Mouse (Mus musculus) WW6 (cell line): ENCODE results near the gene Efcab11.

Experiments
- DNase-seq: peaks from one replicate; pipeline ENCODE4 v3.0.0-alpha.2; 2013; ENCODE audit warnings: low read depth, low spot score

Efcab11 gene

GRCm38 (mm10) chr12:99884269-99885261, at the start of gene Efcab11, which contains the start of gene Tdp1:
Gene Efcab11, minus strand, starts transcription at chr12:99884439.
Gene Tdp1, plus strand, starts transcription at chr12:99884517.
- peak; percentile 67 for DNase-seq

- DNase-seq = no peak
These were observed 49.4 kb upstream of the Efcab11 start for GRCm38 (mm10) chr12:99933630-99934029.

- no peak for DNase-seq
These were observed 48.0 kb upstream of the Efcab11 start for GRCm38 (mm10) chr12:99932245-99932644.

- no peak for DNase-seq
These were observed 44.9 kb upstream of the Efcab11 start for GRCm38 (mm10) chr12:99929160-99929559.

GRCm38 (mm10) chr12:99928311-99928710, 44.1 kb upstream of the Efcab11 start:
- DNase-seq = no peak

GRCm38 (mm10) chr12:99923703-99924102, 39.5 kb upstream of the Efcab11 start:
- DNase-seq = no peak

- no peak for DNase-seq
These were observed 38.9 kb upstream of the Efcab11 start for GRCm38 (mm10) chr12:99923131-99923606.

GRCm38 (mm10) chr12:99921045-99921444, 36.8 kb upstream of the Efcab11 start:
- peak; percentile 13 for DNase-seq

GRCm38 (mm10) chr12:99919636-99920035, 35.4 kb upstream of the Efcab11 start:
- DNase-seq = no peak

GRCm38 (mm10) chr12:99917800-99918427, 33.7 kb upstream of the Efcab11 start:
- no peak for DNase-seq

- DNase-seq = no peak
These were observed 27.2 kb upstream of the Efcab11 start for GRCm38 (mm10) chr12:99911466-99911865.

- DNase-seq = no peak
These were observed 20.3 kb upstream of the Efcab11 start for GRCm38 (mm10) chr12:99904537-99904936.

GRCm38 (mm10) chr12:99902867-99903370, 18.7 kb upstream of the Efcab11 start:
- no peak for DNase-seq

GRCm38 (mm10) chr12:99901973-99902866, 18.0 kb upstream of the Efcab11 start:
- no peak for DNase-seq

GRCm38 (mm10) chr12:99899991-99900390, 15.8 kb upstream of the Efcab11 start:
- no peak for DNase-seq

- no peak for DNase-seq
These were observed 14.1 kb upstream of the Efcab11 start for GRCm38 (mm10) chr12:99898248-99898870.

- DNase-seq = no peak
These were observed 13.6 kb upstream of the Efcab11 start for GRCm38 (mm10) chr12:99897846-99898245.

- DNase-seq = no peak
These were observed 1.2 kb upstream of the Efcab11 start for GRCm38 (mm10) chr12:99885282-99885901.

GRCm38 (mm10) chr12:99883713-99884105, 530 bp downstream of the Efcab11 start:
- no peak for DNase-seq

GRCm38 (mm10) chr12:99883000-99883712, 1.1 kb downstream of the Efcab11 start:
- DNase-seq = peak; percentile 89
